Mouse (Mus musculus): Measurements from ENCODE around the gene Lgals8. TPM values are rescaled to one million over a fixed set of nuclear protein-coding genes. Genes with fewer than 3 reads are reported as not detected.
"Not testable (repeated sequence)": the region's sequence is repeated elsewhere in the genome, so short reads cannot be mapped to it uniquely, and the experiment has no call there.

The Lgals8 gene
- total RNA-seq (2021): 10 to 100 TPM; 33.9 to 40.0 TPM
- long read RNA-seq, experiment 1, transcript Lgals8-201 (10 exons, 2,736 nt): minor isoform, 9 of 38 reads
- long read RNA-seq, experiment 1, transcript Lgals8-208 (10 exons, 1,148 nt): minor isoform, 5 of 38 reads
- long read RNA-seq, experiment 1, transcript Lgals8-202 (10 exons, 2,792 nt): major isoform, 16 of 38 reads
- long read RNA-seq, experiment 1, partial matches to known transcripts: 2 of 38 reads
- long read RNA-seq, experiment 1, other reads (novel, unspliced or antisense): 5 of 38 reads
- long read RNA-seq, experiment 2, transcript Lgals8-202 (10 exons, 2,792 nt): major isoform, 24 of 42 reads
- long read RNA-seq, experiment 2, transcript Lgals8-201 (10 exons, 2,736 nt): minor isoform, 7 of 42 reads
- long read RNA-seq, experiment 2, partial matches to known transcripts: 0 of 42 reads
- long read RNA-seq, experiment 2, other reads (novel, unspliced or antisense): 10 of 42 reads

DNA sequence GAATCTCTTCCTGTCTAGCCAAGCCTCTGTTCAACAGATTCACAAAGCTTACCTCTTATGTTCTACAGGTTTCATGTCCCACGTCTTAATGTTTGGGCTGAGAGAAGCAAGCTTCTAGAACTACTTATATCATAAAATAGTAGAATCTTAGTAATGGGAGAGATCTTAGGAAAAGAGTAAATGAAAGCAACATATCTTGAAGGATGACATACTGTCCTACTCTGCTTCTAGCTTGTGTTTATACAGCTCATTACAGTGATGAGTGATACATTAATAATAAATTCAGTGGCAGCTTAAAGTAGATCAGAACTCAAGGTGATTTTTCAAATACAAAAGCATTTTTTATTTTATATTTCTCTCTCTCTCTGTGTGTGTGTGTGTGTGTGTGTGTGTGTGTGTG is at the start of gene Lgals8:
TSS of gene Lgals8 (minus strand) at position 101 of the 400 bp plus-strand sequence.
- no peak for DNase-seq
- intact Hi-C loops (cut with DNase I): loop anchor here (5.0 kb wide), 2 partner anchors 68 to 102 kb away; partner anchors contain the start of genes Ero1lb and Heatr1

DNA sequence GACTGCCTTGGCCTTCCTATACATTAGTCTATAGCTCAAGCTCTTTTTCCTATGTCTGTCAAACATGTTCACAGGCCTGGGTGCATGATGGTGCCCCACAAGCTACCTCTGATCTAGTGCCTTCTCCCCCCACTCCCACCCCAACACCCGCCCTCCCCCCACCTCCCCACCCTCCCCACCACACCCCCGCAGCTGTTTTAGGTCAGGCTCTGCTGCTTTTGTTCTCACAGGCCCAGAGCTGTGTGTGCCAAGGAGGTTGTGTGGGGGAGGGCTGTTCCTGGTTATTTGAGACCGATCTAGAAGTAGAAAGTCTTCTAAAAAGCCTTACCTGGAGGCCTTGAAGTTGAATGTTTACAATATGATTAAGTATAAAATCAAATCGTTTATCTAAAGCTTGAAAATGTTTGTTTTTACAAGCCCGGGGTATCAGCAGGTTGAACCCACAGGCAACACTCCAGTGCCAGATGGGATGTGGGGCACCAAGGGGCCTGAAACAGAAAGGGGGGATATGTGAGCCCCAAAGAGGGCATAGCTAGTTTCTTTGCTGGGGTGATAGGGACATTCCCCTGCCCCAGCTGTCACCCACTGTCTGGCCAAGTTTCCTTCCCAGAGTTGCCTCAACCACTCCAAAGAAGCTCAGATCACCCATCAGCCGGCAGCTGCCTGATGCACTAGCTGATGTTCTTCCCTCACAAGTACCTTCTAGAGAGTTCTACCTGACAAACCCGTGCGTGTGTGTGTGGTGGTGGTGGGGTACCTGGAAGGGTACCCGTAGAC is 46.6 kb upstream of the Lgals8 start:
- no peak for DNase-seq
- intact Hi-C loops (cut with DNase I): no loop called here

DNA sequence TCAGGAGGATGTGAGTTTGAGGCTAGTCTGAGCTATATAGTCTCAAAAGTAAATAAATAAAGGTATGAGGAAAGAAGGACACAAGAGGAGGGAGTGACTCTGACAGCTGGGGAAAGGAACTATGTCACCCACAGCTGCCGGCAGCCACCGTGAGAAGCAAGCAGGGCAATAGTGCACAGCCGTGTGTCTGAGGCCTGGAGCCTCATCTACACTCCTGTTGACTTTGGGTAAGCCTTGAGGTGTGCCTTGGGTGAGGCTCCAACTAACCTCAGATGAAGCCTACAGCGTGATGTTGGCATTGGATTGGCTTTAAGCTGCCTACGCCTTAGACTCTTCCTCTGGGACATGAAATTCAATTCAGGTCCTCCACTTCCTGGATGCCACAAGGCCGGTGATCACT is 45.3 kb upstream of the Lgals8 start:
- intact Hi-C loops (cut with DNase I): no loop called here
- no peak for DNase-seq

DNA sequence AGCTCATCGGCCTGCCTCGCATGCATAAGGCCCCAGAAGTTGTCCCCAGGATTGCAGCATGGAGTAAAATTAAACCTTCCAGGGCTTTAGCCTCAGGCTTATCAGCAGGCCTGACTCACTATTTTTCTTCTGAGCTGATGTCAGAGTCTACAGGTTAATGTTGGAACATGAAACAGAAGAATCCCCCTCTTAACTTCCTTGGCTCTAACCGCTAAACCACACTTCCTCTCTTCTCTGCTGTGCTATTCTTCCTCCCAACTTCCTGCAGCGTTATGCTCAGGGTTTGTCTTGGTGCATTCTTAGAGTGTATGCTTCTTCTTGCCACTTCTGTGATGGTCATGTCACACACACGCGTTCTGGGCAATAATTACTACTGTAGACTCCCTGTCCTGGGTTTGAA is 42.7 kb upstream of the Lgals8 start:
- DNase-seq: no peak
- intact Hi-C loops (cut with DNase I): no loop called here

DNA sequence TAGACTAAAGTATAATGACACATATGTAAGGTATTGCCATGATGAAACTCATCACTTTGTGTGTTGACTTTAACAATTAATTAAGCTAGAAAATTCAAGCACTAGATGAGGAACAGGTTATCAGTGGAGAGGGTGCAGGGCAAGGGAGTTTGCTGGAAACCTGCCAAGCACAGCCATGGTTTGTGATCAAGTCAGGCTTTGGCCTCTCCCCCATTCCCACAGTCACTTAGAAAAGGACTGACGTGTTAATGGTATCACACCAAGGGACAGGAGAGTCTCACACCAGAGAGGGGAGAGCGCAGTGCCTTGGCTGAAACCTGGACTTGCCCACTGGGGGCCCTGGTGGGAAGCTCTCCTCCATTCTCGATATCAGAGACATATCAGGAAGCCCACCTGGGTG is 40.6 kb upstream of the Lgals8 start:
- intact Hi-C loops (cut with DNase I): no loop called here
- no peak for DNase-seq

DNA sequence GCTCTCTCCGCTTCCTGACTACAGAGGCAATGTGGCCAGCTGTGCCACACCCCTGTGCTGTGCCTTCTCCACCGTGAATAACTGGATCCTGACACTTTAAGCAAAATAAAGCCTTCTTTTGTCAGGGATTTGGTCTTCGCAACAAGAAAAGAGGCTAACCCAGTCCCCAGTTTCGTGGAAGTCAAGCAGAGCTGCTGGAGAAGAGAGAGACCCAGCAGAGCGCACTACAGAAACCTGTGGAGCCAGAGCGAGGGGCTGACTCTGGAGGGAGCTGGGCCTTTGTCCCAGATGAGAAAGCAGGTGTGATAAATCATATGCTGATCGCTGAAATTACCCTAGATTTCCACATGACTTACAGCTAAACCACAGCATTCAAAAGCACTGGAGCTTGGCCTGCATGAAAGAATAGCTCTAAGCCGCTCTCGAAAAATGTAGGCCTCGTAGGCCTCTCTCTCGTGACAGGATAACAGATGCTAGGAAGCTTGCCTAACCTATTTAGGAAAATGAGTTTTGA is 38.6 kb upstream of the Lgals8 start:
- no peak for DNase-seq
- intact Hi-C loops (cut with DNase I): no loop called here

DNA sequence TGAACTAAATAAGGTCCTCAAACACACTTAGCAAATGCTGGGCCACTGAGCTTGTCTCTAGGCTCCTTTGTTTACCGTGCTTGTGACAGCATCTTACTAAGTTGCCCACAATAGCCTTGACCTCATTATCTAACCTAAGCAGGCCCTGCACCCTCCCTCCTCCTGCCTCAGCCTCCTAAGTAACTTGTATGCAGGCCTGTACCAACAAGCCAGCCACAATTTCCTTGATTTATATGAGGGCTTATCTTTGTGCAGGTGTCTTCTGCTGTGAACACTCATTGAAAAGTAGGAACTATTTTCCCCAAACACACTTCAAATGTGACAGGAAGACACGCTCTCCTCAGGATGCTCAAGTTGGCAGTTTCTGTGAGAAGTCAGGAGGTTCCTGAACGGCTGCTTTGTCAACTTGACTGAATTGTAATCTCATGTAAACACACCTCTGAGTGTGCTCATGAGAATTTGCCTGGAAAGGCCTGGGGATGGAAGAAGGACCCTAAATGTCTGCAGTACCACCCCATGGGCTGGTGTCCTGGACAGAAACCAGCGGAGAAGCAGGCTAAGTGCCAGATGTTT is 38.0 kb upstream of the Lgals8 start:
- intact Hi-C loops (cut with DNase I): no loop called here
- no peak for DNase-seq

DNA sequence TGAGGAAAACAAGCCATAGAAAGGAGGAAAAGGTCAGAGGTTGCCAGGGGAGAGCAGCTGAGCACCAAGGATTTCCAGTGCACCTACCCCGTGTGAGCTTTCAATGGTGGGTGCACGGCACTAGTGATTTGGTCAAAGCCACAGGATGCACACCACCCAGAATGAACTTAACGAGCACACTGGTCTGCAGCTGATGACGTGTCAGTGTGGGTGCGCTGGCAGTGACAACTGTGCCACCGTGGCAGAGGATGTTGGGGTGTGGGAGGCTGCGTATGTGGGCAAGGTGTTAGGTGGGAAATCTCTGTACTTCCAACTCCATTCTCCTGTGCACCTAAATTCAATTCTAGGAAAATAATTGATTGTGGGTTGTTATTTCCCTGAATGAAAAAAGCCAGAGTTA is 34.4 kb upstream of the Lgals8 start:
- intact Hi-C loops (cut with DNase I): no loop called here
- DNase-seq: no peak

DNA sequence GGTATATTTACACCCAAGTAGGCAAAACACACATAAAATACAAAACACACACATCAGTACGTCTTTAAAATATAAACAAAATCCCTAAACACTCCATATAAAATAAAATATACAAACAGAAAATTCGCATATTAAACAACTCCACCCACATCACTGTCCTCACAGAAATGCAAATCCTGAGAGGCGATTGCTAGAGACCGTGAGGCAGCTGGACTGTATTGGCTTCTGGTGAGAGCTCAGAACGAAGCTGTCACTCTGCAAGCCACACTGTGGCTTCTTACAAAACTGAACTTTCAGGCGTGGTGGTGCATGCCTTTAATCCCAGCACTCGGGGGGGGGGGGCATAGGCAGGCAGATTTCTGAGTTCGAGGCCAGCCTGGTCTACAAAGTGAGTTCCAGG is 33.1 kb upstream of the Lgals8 start:
- DNase-seq: no peak
- intact Hi-C loops (cut with DNase I): no loop called here

DNA sequence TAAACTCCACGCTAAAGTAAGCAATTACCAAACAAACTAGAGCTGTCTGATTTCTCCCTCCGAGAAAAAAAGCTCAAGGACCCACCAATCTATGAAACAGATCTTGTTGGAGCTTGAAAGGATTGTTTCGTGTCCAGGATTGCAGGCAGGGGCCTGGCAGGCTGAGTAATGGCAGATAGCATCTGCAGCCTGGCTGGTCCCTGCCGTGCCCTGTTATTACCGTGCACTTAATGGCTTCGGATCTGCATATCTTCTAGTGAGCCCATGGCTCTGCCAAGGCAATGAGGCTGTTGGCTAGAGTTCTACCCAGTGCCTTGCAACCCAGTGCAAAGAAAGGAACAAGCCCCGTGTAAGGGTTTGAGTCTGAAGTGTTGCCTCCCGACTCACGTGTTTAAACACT is 30.0 kb upstream of the Lgals8 start:
- DNase-seq: no peak
- intact Hi-C loops (cut with DNase I): no loop called here

DNA sequence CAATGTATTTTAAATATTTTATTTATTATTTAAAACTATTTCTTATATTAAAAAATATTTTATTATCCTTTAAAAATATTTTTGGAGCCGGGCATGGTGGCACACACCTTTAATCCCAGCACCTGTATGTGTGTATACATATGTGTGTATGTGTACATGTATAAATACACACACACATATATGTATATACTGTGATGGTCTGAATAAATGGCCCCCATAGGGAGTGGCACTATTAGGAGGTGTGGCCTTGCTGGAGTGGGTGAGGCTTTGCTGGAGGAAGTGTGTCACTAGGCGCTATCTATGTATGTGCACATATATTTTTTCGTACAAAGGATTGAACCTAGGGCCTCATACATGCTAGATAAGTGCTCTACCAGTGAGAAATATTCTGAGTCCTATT is 27.8 kb upstream of the Lgals8 start:
- intact Hi-C loops (cut with DNase I): no loop called here
- no peak for DNase-seq

DNA sequence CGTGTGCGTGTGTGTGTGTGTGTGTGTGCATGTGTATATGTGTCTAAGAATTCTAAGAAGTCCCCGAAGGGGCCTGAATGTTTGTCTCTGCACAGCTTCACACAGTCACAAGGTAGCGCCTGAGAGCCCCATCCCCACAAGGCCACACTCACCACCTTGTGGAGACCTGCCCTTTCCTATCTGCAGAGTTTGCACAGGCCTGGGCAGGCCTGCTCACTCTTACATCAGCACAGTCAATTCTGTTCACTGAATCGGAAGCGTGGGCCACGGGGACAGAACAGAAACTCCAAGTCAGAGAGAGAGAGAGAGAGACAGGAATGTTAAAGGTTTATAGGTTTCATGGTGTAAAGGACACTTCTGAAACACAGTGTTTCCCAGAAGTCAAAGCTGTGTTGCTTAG is 20.9 kb upstream of the Lgals8 start:
- intact Hi-C loops (cut with DNase I): no loop called here
- DNase-seq: no peak

DNA sequence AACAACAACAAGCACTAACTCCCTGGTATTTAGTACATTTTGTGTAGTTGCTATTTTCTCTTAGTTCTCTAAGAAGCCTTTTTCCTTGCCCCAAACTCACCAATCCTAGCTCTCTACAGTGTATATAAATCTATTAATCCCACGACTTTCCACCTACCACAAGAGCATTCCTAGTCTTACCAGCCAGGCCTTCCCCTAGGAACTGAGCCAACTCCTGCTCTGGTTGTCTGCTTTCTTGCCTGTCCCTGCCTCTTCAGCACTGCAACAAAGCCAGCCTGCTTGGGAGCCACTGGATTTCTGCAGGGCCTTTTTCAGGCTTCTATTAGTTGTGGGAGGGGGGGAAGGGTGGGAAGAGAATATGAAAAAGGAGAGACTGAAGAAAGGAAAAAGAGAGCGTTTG is 20.5 kb upstream of the Lgals8 start:
- intact Hi-C loops (cut with DNase I): no loop called here
- DNase-seq: no peak

DNA sequence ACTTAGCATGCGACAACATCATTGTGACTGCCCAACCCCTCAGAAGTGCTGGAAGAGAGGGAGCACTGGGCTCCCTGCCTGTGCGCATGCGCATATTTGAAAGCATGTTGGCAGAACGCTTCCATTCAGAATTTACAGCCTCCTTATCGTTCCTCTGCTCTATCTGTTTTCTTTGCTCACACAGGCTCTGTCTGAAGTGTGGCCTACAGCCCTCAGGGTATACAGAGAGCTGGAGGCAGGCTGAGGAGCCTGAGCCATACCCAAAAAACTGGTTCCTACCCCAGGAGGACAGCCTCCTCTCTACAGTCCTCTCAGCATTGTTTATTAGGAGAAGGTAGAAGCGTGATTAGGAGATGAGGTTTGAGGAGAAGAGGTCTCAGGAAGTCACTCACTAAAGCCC is 15.1 kb upstream of the Lgals8 start:
- intact Hi-C loops (cut with DNase I): loop anchor here (5.0 kb wide), 1 partner anchor 42 kb away; the partner anchor contains the start of gene Edaradd
- no peak for DNase-seq

DNA sequence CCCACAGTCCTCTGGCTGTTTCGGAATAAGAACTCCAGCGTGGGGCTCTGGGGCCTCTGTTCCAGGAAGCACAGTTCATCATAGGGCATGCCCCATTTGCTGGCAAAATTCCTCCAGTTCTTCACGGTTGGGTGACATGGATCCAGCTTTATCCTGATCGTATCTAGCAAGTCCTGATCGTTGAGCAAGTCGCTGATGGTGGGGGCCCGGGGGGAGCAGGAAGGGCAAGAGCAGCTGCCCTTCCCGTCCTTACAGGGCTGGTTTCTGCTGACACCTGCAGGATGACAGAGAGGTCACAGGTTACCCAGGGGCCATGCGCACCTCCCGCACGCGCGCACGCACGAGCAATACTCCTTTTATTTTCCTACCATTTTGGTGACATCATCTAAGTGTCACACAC is 13.6 kb upstream of the Lgals8 start:
- DNase-seq: no peak
- intact Hi-C loops (cut with DNase I): no loop called here

DNA sequence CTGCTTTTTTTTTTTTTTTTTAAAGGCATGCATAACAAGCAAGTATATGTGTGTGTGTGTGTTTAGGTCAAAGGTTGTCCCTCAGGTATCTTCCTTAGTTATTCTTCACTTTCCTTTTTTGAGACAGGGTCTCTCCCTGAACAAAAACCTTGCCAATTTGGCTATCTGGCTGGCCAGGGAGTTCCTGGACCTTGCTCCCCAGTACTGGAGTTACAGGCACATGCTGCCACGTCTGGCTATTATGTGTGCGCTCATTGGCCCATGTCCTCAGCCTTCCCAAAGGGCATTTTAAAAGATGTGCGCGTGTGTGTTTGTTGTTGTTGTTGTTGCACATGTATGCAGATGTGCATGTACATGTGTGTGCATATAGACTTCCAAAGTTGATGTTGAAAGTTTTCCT is 12.1 kb upstream of the Lgals8 start:
- DNase-seq: no peak
- intact Hi-C loops (cut with DNase I): no loop called here

DNA sequence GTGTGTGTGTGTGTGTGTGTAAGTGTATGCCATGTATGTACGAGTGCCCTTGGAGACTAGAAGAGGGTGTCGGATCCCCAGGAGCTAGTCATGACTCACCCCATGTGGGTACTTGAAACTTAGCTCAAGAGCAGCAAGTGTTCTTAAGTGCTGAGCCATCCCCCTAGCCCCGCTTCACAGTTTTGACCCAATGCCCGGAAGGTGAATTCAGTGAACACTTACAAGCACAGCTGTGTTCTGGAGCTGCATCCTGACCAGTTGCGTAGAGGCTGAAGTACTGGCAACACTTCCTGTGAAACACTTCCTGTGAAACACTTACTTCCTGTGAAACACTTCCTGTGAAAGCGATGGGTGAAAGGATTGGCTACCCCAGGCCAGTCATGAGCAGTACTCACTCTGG is 10.5 kb upstream of the Lgals8 start:
- DNase-seq: no peak
- intact Hi-C loops (cut with DNase I): loop anchor here (2.0 kb wide), 1 partner anchor 206 kb away; no protein-coding TSS in a partner anchor

DNA sequence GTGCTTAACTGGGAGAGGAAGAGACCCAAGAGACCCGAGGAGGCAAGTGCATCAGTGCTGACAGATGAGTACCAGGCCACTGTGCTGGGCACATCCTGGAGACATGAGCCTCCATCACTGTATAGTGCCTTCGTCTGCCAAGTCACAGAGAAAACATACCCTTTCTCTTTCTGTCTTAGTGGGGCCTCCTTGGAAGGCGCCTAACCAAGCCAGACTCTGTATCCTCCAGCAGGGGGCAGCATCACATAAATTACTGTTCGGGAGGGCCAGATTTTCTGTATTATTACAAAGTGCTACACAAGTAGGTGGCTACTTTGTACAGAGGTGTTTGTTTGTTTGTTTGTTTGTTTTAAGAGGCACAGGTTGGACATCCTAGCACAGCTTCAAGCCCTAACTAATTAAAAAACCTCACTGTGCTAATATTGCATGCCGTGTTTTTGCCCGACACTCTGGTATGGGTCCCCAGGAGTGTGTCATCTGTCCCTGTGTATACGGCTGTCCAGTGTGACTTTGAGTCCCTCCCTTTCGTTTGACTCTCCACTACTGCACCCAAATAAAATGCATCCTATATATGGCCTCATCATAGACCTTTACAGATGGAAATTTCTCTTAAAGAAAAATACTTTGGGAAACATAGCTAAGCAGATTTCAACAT is 9.1 kb upstream of the Lgals8 start:
- DNase-seq: peak; percentile 78 to 84
- intact Hi-C loops (cut with DNase I): loop anchor here (2.0 kb wide), 2 partner anchors 65 to 207 kb away; no protein-coding TSS in a partner anchor

DNA sequence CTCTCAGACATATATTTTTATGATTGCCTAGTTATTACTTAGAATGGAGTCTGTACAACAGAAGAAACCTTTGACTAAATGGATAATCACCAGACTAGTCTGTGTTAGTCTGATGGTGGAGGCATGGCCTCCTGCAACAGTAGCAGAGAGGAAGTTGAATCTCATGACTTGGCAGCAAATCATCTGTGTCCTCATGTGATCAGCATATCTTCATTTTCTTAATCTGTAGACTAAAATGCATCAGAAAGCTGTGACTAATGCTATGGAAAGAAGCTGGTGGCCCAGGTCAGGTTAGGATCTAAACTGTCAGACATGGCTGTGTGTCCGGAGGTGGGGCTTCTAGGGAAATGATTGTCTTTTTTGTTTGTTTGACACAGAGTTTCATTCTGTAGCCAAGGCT is 3.7 kb upstream of the Lgals8 start:
- no peak for DNase-seq
- intact Hi-C loops (cut with DNase I): no loop called here

DNA sequence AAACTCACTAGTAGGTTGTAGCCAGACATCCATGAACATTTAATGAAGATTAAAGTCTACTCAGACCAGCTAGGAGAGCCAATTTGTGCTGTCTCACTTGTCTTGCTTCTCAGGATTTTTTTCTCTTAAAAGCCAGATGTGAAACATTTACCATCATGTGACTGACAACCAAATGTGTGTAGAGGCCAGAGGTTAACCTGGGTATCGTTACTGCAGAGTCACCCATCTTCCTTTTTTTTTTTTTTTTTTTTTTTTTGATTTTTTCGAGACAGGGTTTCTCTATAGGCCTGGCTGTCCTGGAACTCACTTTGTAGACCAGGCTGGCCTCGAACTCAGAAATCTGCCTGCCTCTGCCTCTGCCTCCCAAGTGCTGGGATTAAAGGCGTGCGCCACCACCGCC is 585 bp downstream of the Lgals8 start:
- DNase-seq: not testable (repeated sequence)
- intact Hi-C loops (cut with DNase I): loop anchor here (5.0 kb wide), 2 partner anchors 67 to 103 kb away; partner anchors contain the start of genes Ero1lb and Heatr1
